Mouse (Mus musculus): Measurements from ENCODE around the gene Ahdc1. TPM values are rescaled to one million over a fixed set of nuclear protein-coding genes. Genes with fewer than 3 reads are reported as not detected.
A peak's percentile ranks its signal among the peaks of the same experiment; 100 is the strongest.
"Not testable (repeated sequence)": the region's sequence is repeated elsewhere in the genome, so short reads cannot be mapped to it uniquely, and the experiment has no call there.

Gene Ahdc1
- polyA plus RNA-seq, 1 experiment from 2014 or later = 2.8 TPM

- no peaks in the 10 kb centered on the region for H3K9me3 ChIP-seq (ENCODE audit: control insufficient read depth, low read length)
- no peak for TF ChIP-seq EP300 (optimal IDR thresholded peaks at IDR 0.05)
- TF ChIP-seq CTCF (IDR thresholded peaks at IDR 0.05; ENCODE audit: low read depth) = no peak
- H3K4me1 ChIP-seq (replicated peaks; ENCODE audit: control insufficient read depth, insufficient read depth) = 0 out of 2 replicates have a peak, but pooled peaks cover 3% of the 10 kb centered on the region
- no peak overlapping the region for H3K27ac ChIP-seq (replicated peaks)
- WGBS = 26% methylated on average over 10 of the region's 10 CpGs
- peak overlapping the region; percentile 8; the same call in 1 of the 2 replicates for H3K9ac ChIP-seq (ENCODE audit: low read length)
- H3K27me3 ChIP-seq (ENCODE audit: control insufficient read depth, insufficient read depth, low read length) = no peaks in the 10 kb centered on the region
- no peaks in the 10 kb centered on the region for H3K36me3 ChIP-seq (ENCODE audit: control insufficient read depth, insufficient read depth, low read length)
- DNase-seq (ENCODE audit: low spot score) (peak; percentile 63), ATAC-seq (ENCODE audit: low FRiP score, low TSS enrichment) (0 out of 2 replicates have a peak, but pooled peaks have one; percentile 24)
- H3K4me2 ChIP-seq (replicated peaks; ENCODE audit: low read depth) = no peak overlapping the region
- no peak overlapping the region for H3K4me3 ChIP-seq (ENCODE audit: low read depth, low read length)
Measured at GRCm38 (mm10) chr4:133002896-133003295, 8.2 kb upstream of the Ahdc1 start.

GRCm38 (mm10) chr4:133003316-133004018 is 7.6 kb upstream of the Ahdc1 start:
- TF ChIP-seq EP300 (optimal IDR thresholded peaks at IDR 0.05) = no peak
- TF ChIP-seq CTCF (IDR thresholded peaks at IDR 0.05; ENCODE audit: low read depth) = no peak
- Histone ChIP-seq H3K9me3 (ENCODE audit: control insufficient read depth, low read length) (no peaks in the 10 kb centered on the region), H3K4me1 (replicated peaks; ENCODE audit: control insufficient read depth, insufficient read depth) (0 out of 2 replicates have a peak, but pooled peaks cover 3% of the 10 kb centered on the region), H3K27me3 (ENCODE audit: control insufficient read depth, insufficient read depth, low read length) (no peaks in the 10 kb centered on the region), H3K4me3 (ENCODE audit: low read depth, low read length) (no peak overlapping the region), H3K9ac (ENCODE audit: low read length) (peak overlapping the region; percentile 8; the same call in 1 of the 2 replicates), H3K27ac (replicated peaks) (no peak overlapping the region), H3K4me2 (replicated peaks; ENCODE audit: low read depth) (no peak overlapping the region), H3K36me3 (ENCODE audit: control insufficient read depth, insufficient read depth, low read length) (no peaks in the 10 kb centered on the region)
- no peak for DNase-seq (ENCODE audit: low spot score)
- no peak for ATAC-seq (ENCODE audit: low FRiP score, low TSS enrichment)
- WGBS = 56% methylated on average over 21 of the region's 21 CpGs

GRCm38 (mm10) chr4:133005233-133005632 is 5.8 kb upstream of the Ahdc1 start:
- ATAC-seq (ENCODE audit: low FRiP score, low TSS enrichment) (peak; percentile 22; the same call in 1 of the 2 replicates), DNase-seq (ENCODE audit: low spot score) (peak; percentile 65)
- Histone ChIP-seq H3K4me2 (replicated peaks; ENCODE audit: low read depth) (no peak overlapping the region), H3K4me3 (ENCODE audit: low read depth, low read length) (no peak overlapping the region), H3K36me3 (ENCODE audit: control insufficient read depth, insufficient read depth, low read length) (no peaks in the 10 kb centered on the region), H3K4me1 (replicated peaks; ENCODE audit: control insufficient read depth, insufficient read depth) (0 out of 2 replicates have a peak, but pooled peaks cover 3% of the 10 kb centered on the region), H3K9ac (ENCODE audit: low read length) (no peak overlapping the region), H3K9me3 (ENCODE audit: control insufficient read depth, low read length) (no peaks in the 10 kb centered on the region), H3K27ac (replicated peaks) (no peak overlapping the region), H3K27me3 (ENCODE audit: control insufficient read depth, insufficient read depth, low read length) (no peaks in the 10 kb centered on the region)
- TF ChIP-seq CTCF (IDR thresholded peaks at IDR 0.05; ENCODE audit: low read depth) (peak; percentile 100), EP300 (optimal IDR thresholded peaks at IDR 0.05) (no peak)
- 5% methylated on average over 3 of the region's 3 CpGs for WGBS

- not testable (repeated sequence) for ATAC-seq (ENCODE audit: low FRiP score, low TSS enrichment); DNase-seq (ENCODE audit: low spot score); H3K4me3 ChIP-seq (ENCODE audit: low read depth, low read length); H3K4me1 ChIP-seq (replicated peaks; ENCODE audit: control insufficient read depth, insufficient read depth); H3K27me3 ChIP-seq (ENCODE audit: control insufficient read depth, insufficient read depth, low read length); H3K4me2 ChIP-seq (replicated peaks; ENCODE audit: low read depth); H3K36me3 ChIP-seq (ENCODE audit: control insufficient read depth, insufficient read depth, low read length); H3K27ac ChIP-seq (replicated peaks); H3K9me3 ChIP-seq (ENCODE audit: control insufficient read depth, low read length); H3K9ac ChIP-seq (ENCODE audit: low read length)
- WGBS = 49% methylated on average over 6 of the region's 6 CpGs
Measured at GRCm38 (mm10) chr4:133005885-133006451, 5.1 kb upstream of the Ahdc1 start.

GRCm38 (mm10) chr4:133007513-133008380 is 3.3 kb upstream of the Ahdc1 start:
- H3K9ac ChIP-seq (ENCODE audit: low read length) = no peak overlapping the region
- H3K4me1 ChIP-seq (replicated peaks; ENCODE audit: control insufficient read depth, insufficient read depth) = 0 out of 2 replicates have a peak, but pooled peaks cover 6% of the 10 kb centered on the region
- no peak for TF ChIP-seq EP300 (optimal IDR thresholded peaks at IDR 0.05)
- no peak for TF ChIP-seq CTCF (IDR thresholded peaks at IDR 0.05; ENCODE audit: low read depth)
- no peak overlapping the region for H3K4me3 ChIP-seq (ENCODE audit: low read depth, low read length)
- ATAC-seq (ENCODE audit: low FRiP score, low TSS enrichment) (no peak), DNase-seq (ENCODE audit: low spot score) (no peak)
- H3K9me3 ChIP-seq (ENCODE audit: control insufficient read depth, low read length) = no peaks in the 10 kb centered on the region
- no peak overlapping the region for H3K27ac ChIP-seq (replicated peaks)
- WGBS = 37% methylated on average over 15 of the region's 15 CpGs
- H3K36me3 ChIP-seq (ENCODE audit: control insufficient read depth, insufficient read depth, low read length) = no peaks in the 10 kb centered on the region
- H3K4me2 ChIP-seq (replicated peaks; ENCODE audit: low read depth) = no peak overlapping the region
- H3K27me3 ChIP-seq (ENCODE audit: control insufficient read depth, insufficient read depth, low read length) = no peaks in the 10 kb centered on the region

All from stomach, postnatal 0 days (tissue).